Mouse (Mus musculus) frontal cortex, adult 2 months (tissue): ENCODE measurements at regions not wholly inside any gene's neighbourhood (a gene's known extent, or its start where the extent isn't known, plus 50 kb on each side); places are given as distances from the start of the nearest gene placed in this dataset.

Source experiments
- DNase-seq, 2 experiments: peaks; one replicate each; pipeline ENCODE4 v3.0.0; 2022; ENCODE audit warnings: low spot score in 1 of 2; ENCODE audit errors: extremely low spot score in 1 of 2

DNA sequence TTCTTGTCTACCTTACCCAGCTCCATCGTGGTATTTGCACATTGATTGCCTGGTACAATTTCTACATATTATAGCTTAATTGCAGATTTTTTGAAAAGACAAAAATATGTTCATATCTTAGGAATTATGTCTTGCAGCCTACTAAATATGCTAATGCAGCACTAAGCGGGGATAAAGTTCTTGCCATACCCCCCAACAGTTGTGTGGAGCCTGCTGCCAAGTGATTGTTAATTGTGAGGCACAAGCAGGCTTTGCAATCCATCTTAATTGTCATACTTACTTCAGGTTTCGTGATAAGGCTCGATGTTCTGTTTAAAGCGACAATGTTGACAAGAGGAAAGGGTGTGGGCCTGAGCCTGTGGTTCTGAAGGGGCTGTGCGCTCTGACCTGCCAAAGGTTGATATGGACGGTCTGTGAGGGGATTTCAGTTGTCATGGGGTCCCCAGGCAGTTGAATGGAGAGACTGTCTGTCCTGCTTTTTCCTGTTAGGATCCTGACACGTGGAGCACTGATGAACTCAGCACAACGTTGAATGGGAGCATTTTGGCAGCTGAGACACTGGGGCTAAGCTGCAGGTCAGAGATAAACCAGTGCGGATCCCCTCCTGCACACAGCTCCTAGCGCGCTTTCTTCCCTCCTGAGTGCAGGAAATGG, 54.5 kb upstream of the Zeb2 start:
- no peak for DNase-seq

DNA sequence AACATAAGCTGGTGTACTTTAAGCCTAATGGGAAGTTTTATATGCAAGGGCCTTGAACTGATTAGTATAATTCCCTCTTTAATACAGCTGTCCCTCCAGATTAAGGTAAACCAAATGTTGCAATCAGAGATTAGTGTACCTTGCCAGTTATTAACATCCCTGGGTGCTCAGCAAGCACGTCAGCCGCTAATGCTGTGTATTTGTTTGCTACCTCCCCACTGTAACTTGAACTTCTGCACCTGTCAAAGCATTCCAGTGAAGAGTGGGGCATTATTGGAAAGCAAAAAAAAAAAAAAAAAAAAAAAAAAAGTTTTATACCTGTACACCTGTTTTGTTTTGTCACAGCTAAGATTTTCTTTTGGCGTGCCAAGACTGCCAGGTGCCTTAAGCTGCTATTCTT, 53.1 kb upstream of the Zeb2 start:
- no peak for DNase-seq

GRCm38 (mm10) chr2:45169429-45170070, 52.4 kb upstream of the Zeb2 start:
- DNase-seq: no peak

DNA sequence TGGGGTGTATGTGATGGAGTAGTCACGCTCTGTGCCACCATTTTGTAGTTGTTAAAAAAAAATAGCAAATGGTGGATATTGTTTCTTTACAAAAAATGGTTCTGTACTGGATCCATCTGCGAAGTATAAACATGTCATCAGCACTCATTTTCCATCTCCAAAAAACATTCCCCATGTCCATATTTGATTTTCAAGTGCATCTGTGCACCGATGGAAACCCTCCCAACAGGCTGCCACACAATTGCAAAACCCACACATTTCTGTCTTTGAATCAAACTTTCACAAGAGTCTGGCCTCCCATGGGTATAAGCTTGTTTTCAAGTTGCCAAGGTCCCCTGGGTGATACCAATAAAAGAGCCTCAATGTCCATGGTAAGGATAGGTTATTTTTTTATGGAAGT, 51.4 kb upstream of the Zeb2 start:
- no peak for DNase-seq
